Mouse (Mus musculus): ENCODE results near the gene Spats2l. TPM values are rescaled to one million over a fixed set of nuclear protein-coding genes. Genes with fewer than 3 reads are reported as not detected.

Gene Spats2l
- total and polyA plus RNA-seq, 3 experiments, result not detected

GRCm38 (mm10) chr1:57774668-57775495 is 920 bp downstream of the Spats2l start:
- DNase-seq (ENCODE audit: low read depth, low spot score), result no peak
- Histone ChIP-seq H3K79me2 (ENCODE audit: control insufficient read depth, insufficient read depth, low read length, poor library complexity) (no peaks in the 10 kb centered on the region), H3K9me3 (replicated peaks; ENCODE audit: insufficient read depth, low read length) (no peaks in the 10 kb centered on the region), H3K27me3 (ENCODE audit: control insufficient read depth in 1 of 2, insufficient read depth in 2 of 2, low read length in 2 of 2) (no peaks in the 10 kb centered on the region), H3K36me3 (ENCODE audit: control insufficient read depth in 1 of 2, insufficient read depth in 2 of 2, low read length in 2 of 2) (no peaks in the 10 kb centered on the region), H3K9ac (ENCODE audit: control insufficient read depth, low read depth, low read length, poor library complexity, severe bottlenecking) (no peak overlapping the region), H3K4me1 (ENCODE audit: control insufficient read depth in 1 of 2, insufficient read depth in 2 of 2, low read length in 2 of 2) (no peaks in the 10 kb centered on the region), H3K4me3 (ENCODE audit: control insufficient read depth in 1 of 2, insufficient read depth in 1 of 2, low read depth in 2 of 2, low read length in 2 of 2) (no peak overlapping the region), H3K27ac (ENCODE audit: control insufficient read depth, low read depth, low read length) (no peak overlapping the region)
- TF ChIP-seq GABPA (IDR thresholded peaks at IDR 0.05; ENCODE audit: low read depth, low read length), result no peak
- no peak for TF ChIP-seq NELFE (IDR thresholded peaks at IDR 0.05; ENCODE audit: low read depth, low read length)
- no peak for TF ChIP-seq MAX (IDR thresholded peaks at IDR 0.05; ENCODE audit: low read length)
- no peak for TF ChIP-seq POLR2AphosphoS2 (IDR thresholded peaks at IDR 0.05; ENCODE audit: low read length)
- TF ChIP-seq MYB (IDR thresholded peaks at IDR 0.05; ENCODE audit: low read depth, low read length), result no peak
- TF ChIP-seq UBTF (IDR thresholded peaks at IDR 0.05; ENCODE audit: borderline replicate concordance, insufficient read depth, low read depth, low read length), result no peak
- no peak for TF ChIP-seq SMC3 (IDR thresholded peaks at IDR 0.05; ENCODE audit: low read depth, low read length)
- no peak for TF ChIP-seq CHD1 (IDR thresholded peaks at IDR 0.05; ENCODE audit: low read depth, low read length)
- TF ChIP-seq USF2 (IDR thresholded peaks at IDR 0.05; ENCODE audit: borderline replicate concordance in 1 of 2, insufficient read depth in 1 of 2, low read depth in 1 of 2, low read length in 2 of 2), result no peak
- TF ChIP-seq CTCF (IDR thresholded peaks at IDR 0.05 in 2 of 3, conservative IDR thresholded peaks at IDR 0.05 in 1 of 3; ENCODE audit: control insufficient read depth in 1 of 3, insufficient read depth in 1 of 3, low read depth in 2 of 3, low read length in 3 of 3, poor library complexity in 1 of 3, severe bottlenecking in 1 of 3), result no peak
- TF ChIP-seq CHD2 (IDR thresholded peaks at IDR 0.05; ENCODE audit: low read length), result no peak
- TF ChIP-seq RCOR1 (IDR thresholded peaks at IDR 0.05; ENCODE audit: low read depth, low read length), result no peak
- no peak for TF ChIP-seq MXI1 (IDR thresholded peaks at IDR 0.05; ENCODE audit: low read depth, low read length)

- DNase-seq (ENCODE audit: low read depth, low spot score), result no peak
- no peaks in the 10 kb centered on the region for H3K9me3 ChIP-seq (replicated peaks; ENCODE audit: insufficient read depth, low read length)
- H3K79me2 ChIP-seq (ENCODE audit: control insufficient read depth, insufficient read depth, low read length, poor library complexity), result no peaks in the 10 kb centered on the region
- no peak overlapping the region for H3K27ac ChIP-seq (ENCODE audit: control insufficient read depth, low read depth, low read length)
- no peaks in the 10 kb centered on the region for H3K36me3 ChIP-seq (ENCODE audit: control insufficient read depth in 1 of 2, insufficient read depth in 2 of 2, low read length in 2 of 2)
- no peaks in the 10 kb centered on the region for H3K27me3 ChIP-seq (ENCODE audit: control insufficient read depth in 1 of 2, insufficient read depth in 2 of 2, low read length in 2 of 2)
- H3K4me1 ChIP-seq (ENCODE audit: control insufficient read depth in 1 of 2, insufficient read depth in 2 of 2, low read length in 2 of 2), result no peaks in the 10 kb centered on the region
- no peak for TF ChIP-seq RCOR1 (IDR thresholded peaks at IDR 0.05; ENCODE audit: low read depth, low read length)
- TF ChIP-seq RAD21 (IDR thresholded peaks at IDR 0.05; ENCODE audit: low read depth, low read length), result no peak
- no peak for TF ChIP-seq CHD2 (IDR thresholded peaks at IDR 0.05; ENCODE audit: low read length)
- TF ChIP-seq ELF1 (IDR thresholded peaks at IDR 0.05; ENCODE audit: low read depth, low read length), result no peak
- TF ChIP-seq MAZ (IDR thresholded peaks at IDR 0.05; ENCODE audit: low read depth, low read length), result no peak
- TF ChIP-seq SMC3 (IDR thresholded peaks at IDR 0.05; ENCODE audit: low read depth, low read length), result no peak
- no peak for TF ChIP-seq CTCF (IDR thresholded peaks at IDR 0.05 in 2 of 3, conservative IDR thresholded peaks at IDR 0.05 in 1 of 3; ENCODE audit: control insufficient read depth in 1 of 3, insufficient read depth in 1 of 3, low read depth in 2 of 3, low read length in 3 of 3, poor library complexity in 1 of 3, severe bottlenecking in 1 of 3)
- TF ChIP-seq TBP (IDR thresholded peaks at IDR 0.05; ENCODE audit: low read depth, low read length), result no peak
- no peak for TF ChIP-seq TCF12 (IDR thresholded peaks at IDR 0.05; ENCODE audit: low read depth, low read length)
- no peak for TF ChIP-seq NRF1 (IDR thresholded peaks at IDR 0.05; ENCODE audit: insufficient read depth, low read depth, low read length, poor library complexity, severe bottlenecking)
- TF ChIP-seq MAX (IDR thresholded peaks at IDR 0.05; ENCODE audit: low read length), result no peak
- no peak for TF ChIP-seq USF1 (IDR thresholded peaks at IDR 0.05; ENCODE audit: low read depth, low read length)
- TF ChIP-seq ETS1 (IDR thresholded peaks at IDR 0.05; ENCODE audit: low read depth, low read length), result no peak
- TF ChIP-seq SIN3A (IDR thresholded peaks at IDR 0.05; ENCODE audit: low read length), result no peak
- no peak for TF ChIP-seq BHLHE40 (IDR thresholded peaks at IDR 0.05; ENCODE audit: borderline replicate concordance, low read depth, low read length)
- no peak for TF ChIP-seq GABPA (IDR thresholded peaks at IDR 0.05; ENCODE audit: low read depth, low read length)
- H3K9ac ChIP-seq (ENCODE audit: control insufficient read depth, low read depth, low read length, poor library complexity, severe bottlenecking), result no peak overlapping the region
- H3K4me3 ChIP-seq (ENCODE audit: control insufficient read depth in 1 of 2, insufficient read depth in 1 of 2, low read depth in 2 of 2, low read length in 2 of 2), result no peak overlapping the region
Measured at GRCm38 (mm10) chr1:57775496-57775790, 1.5 kb downstream of the Spats2l start.

Measured in MEL (cell line).